Mouse (Mus musculus) spleen, postnatal 4 days (tissue): ENCODE results near the gene Hoxa2.

ENCODE experiments used
- DNase-seq, 2 experiments: peaks; one replicate each; pipeline ENCODE4 v3.0.0; 2022; ENCODE audit warnings: low spot score in 2 of 2

Hoxa2 gene

DNA sequence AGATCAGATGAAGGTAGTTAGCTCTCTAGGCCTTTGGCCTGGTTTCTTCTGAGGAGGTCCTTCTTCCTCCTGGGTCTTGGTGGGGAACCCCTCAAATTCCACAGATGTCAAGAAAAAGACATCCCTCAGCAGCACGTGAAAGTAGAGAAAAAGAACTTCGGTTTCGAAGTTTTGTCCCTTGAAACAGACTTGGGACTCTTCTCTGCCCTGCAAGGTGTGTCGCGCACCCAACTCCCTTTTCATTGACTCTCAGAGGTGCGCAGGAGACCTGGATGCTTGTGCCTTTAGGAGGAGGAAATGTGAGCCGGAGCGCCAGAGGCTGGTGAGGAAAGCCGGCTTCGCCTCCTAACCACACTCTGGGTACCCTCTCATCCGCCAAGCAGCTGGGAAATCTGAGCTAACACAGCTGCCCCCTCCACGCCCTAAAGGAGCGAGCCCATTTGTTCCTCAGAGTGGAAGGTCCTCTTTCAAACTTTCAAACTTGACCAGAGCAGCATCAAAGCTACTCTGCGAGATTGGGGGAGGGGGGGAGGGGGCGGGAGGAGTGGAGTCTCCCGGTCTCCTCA is 14.1 kb downstream of the Hoxa2 start:
- DNase-seq: no peak

DNA sequence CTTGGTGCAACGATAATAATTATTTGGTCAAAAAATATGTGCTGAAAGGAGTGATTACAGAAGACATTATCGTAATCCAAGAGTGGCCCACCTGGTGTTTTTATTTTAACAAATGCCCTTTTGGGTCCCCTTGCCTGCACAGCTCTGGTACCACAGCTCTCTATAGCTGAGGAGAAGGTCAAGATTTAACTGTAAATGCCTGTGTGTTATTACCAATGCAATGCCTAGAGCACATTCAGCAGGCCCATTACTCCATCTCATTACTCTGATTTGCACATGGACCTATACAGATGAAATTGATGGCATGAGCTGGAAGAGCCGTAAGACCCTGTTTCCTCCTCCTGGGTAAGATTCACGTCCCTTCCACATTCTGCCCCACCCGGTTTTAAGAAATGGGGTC is 25.5 kb downstream of the Hoxa2 start:
- no peak for DNase-seq

DNA sequence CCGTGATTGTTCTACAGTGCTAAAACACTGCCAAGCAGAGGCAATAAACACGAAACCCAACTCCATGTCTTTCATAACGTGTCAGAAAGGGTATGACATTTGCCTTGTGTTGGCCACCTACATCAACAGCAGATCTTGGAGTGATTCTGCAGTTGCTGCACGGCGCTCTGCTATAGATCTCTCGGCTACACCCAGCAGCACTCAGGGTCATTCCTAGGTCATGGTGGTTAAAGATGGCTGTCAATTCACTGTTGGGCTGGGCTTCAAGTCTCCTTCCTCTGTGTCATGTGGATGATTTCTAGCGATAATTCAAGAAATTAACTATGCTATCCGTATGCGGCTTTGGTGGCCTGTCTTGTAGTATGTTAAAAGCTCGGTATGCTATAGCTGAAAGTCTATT is 26.1 kb downstream of the Hoxa2 start:
- no peak for DNase-seq

DNA sequence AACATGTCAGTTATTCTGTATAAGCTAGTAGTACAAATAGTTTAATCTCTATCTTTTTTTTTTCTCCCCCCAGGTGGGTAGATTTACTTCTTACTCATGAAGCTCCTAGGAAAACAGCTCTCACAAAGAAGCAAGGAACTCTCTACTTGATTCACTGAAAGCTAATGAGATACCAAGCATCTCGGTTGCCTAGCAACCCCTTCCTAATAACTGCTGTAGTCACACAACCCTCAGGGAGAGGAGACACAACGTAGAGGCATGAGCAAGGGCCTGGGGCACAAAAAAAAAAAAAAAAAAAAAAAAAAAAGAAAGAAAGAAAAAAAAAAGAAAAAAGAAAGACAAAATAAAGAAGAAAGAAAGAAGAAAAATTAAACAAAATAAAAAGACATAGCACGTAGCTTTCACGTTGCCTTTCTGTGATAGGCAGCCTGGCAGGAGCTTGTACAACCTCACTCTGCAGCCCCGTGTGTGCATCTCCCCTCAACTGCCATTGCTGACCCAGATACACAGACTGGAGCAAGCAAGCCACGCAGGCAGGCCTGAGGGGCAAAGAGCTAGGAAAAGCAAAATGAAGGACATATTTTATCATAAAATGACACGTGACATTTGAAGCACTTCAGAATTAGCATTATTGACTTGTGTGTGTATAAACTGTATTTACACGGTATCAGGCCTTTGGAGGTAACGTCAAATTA is 26.6 kb downstream of the Hoxa2 start:
- no peak for DNase-seq

DNA sequence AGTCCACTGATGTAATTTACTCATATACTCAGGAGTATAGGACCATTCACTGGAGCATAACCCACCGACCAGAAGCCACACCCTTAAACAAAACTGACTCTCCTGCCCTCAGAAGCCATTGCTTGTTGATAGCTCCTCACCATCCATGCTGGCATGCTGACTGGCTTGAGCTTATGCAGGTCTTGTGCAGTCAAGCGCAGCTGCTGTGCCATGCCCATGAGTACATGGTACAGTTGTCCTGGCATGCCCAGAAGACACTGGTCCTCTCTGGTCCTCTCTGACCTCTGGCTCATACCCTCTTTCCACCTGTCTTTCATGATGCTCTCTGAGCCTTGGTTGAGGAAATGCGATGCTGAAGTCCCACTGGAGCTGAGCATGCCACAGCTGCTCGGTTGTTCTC is 41.0 kb downstream of the Hoxa2 start:
- DNase-seq: no peak

DNA sequence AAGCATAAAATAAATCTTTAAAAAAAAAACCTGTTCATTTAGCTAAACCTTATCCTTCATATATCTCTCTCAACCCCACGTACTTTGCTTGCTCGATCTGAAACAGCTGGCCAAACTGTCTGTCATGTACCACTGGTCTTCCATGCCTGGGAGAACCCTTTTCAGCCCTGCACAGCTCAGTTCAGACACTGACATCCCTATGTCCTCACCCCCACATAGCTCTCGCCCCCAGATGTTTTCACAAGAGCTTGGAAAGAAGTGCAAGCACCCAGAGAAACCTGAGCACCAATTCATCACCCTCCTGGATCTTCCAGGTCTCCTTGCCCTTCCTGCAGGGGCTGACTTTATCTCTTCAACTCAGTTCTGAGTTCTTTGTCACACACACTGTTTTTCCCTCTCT is 43.5 kb downstream of the Hoxa2 start:
- no peak for DNase-seq

DNA sequence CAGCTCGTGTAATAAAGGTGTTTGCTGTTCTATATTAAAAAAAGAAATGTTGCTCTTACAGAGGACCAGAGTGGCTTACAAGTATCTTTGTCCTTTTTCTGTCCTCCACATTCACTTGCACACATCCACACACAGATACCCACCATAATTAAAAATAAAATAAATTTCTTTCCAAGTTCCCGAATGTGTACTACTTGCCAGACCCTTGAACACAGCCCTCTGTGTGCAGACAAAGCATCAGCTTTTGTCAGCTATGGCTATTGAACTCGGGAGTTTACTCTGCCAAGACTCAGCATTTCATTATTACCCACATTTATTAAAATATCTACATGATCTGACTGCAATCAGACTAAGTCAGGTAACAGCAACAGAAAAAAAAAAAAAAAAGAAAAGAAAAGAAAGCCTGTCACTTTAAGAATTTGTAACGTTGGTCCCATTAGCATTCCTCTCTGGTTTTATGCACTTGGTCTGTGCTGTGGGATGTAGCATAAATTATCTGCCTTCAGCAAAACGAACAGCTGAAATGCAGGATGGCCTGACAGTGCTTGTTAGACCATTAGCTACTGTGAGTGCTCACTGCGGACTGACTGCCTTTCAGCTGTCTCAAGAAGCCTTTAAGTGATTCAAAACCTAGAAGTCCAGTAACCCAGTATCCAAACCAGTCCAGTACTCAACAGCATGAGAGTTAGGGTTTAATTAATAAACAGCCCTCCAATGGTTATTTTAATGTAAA is 45.6 kb downstream of the Hoxa2 start:
- no peak for DNase-seq

DNA sequence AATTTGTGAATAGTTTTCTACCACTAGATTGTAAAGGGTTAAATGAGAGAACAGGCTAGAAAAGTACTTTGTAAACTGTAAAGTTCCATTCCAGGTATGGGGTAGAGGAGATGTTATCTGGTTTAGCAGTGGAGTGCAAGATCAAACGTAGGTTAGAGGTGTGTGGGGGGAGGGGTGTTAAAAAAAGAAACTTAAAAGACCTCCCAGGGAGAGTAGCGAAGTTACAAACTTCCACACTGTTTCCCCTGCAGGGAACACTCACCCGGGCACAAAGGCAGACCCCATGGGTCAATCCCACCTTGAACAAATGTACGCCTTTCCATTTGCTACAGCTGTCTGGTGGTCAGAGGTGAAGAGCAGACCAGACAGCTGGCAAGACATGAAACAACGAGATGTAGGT is 48.7 kb downstream of the Hoxa2 start:
- no peak for DNase-seq
